Mouse (Mus musculus): ENCODE data around the gene Izumo1r.

Gene Izumo1r

DNA sequence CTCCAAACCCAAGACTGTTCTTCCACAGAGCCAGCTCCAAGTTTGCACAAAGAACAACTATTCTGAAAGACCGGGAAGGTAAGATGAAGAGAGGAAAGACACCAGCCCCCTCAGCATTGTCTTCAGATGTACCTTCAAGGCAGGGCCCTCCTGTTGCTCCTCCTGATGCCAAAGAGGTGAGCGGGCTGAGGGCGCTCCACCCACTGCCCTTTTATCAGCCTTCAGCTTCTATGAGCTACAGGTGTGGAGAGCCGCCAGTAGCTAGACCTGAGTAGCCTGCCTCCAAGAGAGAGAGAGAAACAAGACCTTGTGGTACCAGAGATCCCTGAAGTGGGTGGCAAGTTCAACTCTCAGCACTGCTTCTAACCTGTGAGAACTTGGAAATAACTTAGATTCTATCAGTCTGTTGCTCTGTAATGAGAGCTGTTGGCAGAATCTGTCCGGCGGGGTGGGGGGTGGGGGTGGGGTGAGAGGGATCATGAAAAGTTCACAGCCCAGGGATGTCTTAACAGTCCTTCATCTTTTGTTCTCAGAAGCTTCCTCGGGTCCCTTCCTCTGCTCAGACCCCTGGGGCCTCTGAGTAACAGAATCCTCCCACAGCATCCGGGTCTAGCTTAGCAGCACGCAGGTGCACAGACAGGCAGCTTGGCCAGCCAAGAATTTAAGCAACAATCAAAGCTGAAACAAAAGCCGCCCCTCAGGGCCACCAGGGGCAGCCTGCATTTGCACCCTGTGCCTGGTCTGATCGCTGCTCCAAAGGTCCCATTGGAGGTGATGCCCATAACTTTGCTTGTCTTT lies at the start of gene Izumo1r:
Gene Izumo1r, minus strand, starts transcription at position 369 of the 798 bp plus-strand sequence.
- no peak for DNase-seq

DNA sequence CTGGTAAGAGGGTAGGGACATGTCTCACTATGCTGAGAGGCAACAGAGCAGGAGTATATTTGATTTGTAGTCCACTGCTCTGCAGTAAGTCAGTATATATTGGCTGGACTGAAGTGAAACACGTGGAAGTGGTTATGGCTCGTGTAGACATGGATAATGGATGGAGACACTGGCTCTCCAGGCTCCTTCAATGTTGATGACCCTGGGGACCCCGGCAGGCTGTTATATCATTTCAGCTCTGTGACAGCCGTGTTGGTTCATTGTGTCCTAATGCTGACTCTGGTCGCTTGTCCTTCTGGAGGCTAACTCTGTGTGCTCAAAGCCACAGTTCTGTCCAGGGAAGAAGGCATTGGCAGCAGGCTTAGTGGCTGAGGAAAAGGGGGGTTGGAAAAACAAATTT lies 47.3 kb upstream of the Izumo1r start:
- peak in 1 of 2 experiments; percentile 10 for DNase-seq

DNA sequence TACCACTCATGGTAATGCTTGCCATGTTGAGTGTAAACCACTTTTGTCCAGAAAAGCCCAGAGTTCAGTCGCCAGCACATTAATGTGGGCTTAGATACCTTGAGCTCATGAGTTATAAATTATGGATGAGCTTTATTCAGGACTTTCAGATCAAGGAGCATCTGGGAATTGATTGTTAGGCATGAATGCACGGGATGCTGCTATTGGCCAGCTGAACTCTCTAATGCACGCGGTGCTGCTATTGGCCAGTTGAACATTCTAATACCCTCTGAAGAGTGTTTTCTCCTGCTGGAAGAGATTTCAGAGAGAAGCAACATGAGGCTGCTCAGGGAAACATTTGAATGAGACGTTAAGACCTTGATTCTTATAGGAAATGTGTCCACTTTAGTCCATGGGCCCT lies 45.1 kb upstream of the Izumo1r start:
- no peak for DNase-seq

DNA sequence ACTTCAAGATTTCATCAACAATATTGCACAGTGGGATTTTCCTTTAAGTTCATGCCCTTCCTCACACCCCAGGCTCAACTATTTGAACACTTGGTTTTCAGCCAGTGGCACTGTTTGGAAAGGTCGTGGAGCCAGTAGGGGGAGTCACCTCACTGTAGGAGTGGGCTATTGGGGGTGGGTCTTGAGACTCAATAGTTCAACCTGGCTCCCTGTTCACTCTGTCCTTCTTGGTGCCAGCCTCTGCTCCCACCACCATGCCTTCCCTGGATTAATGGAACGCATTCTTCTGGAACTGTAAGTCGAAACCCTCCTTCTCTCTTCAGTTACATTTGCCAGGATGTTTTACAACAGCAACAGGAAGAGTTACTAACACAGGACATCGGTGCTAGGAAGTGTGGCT lies 42.9 kb upstream of the Izumo1r start:
- peak in 1 of 2 experiments; percentile 5 for DNase-seq

DNA sequence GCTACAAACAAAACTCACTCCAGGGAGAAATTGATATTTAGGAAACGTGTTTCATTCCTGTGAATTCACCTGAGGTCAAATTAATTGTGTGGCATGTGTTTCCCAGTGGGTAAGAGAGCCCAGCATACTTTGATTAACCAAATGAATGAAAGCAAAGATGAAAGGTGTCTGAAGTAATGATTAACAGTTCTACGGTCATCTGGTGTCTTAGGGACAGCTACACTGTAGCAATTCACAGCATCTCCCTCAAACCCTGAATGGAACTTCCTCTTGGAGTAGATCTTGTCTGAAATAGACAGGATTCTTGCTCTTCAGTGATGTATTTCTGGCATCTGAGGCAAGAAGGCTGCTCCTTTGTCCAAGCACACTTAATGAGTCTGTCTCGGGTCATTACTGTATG lies 42.2 kb upstream of the Izumo1r start:
- no peak for DNase-seq

DNA sequence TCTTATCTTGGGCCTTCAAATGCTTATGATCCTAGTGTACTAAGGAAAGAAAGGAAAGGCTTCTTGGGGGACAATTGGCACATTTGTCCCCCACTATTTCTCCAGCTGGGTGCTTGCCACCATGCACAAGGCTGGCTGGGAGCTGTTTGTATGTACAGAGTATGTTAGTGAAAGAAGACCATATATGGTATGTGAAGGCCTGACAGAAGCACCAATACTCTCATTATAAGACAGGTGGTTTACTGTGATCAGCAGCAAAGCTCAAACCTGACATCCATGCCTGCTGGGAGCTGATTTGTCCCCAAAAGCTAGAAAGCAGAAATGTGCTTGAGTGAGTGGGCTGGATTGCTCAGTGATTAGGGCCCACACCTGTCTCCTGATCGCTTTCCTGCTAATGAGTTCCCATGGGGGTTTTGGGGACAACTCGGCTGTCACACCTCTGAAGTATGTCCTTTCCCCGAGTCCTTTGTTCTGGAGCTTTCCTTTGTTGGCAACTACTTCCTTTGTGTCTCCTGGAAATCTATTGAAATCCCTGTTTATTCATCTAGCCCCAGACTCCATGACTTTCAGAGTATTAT lies 38.5 kb upstream of the Izumo1r start:
- no peak for DNase-seq

DNA sequence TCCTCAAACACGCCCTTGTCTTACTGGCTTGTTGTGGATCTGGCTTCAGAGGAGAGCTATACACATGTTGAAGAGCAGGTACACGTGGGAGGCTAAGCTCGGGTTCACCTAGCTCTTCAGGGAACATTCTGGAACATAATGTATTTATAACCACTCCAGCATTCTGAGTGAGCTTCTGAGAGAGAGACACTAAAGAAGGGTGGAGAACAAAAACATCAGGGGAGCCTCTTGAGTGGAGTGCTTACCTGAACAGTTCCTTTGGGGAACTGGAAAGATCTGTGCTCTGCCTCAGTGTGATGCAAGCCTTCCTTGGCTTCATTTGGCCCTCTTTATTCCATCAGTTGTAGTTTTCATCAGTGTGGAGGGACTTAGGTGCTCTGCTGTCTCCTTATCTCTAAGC lies 35.9 kb upstream of the Izumo1r start:
- DNase-seq, result no peak

DNA sequence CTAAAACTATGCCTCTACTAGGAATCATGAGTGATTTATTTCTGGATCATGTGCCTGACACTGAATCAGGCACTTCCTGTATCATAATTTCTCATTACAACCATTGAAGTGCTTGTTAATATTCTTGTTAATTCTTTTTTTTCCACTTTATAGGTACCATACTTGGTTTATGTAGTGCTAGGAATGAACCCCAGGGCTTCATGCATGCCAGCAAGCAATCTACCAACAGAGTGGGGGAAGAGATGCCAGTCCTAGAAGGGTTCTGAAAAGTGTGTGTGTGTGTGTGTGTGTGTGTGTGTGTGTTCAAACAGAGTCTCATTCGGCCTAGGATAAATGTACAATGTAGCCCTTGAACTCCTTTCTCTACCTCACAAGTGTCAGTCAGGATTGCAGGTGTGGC lies 33.6 kb upstream of the Izumo1r start:
- DNase-seq, result no peak

DNA sequence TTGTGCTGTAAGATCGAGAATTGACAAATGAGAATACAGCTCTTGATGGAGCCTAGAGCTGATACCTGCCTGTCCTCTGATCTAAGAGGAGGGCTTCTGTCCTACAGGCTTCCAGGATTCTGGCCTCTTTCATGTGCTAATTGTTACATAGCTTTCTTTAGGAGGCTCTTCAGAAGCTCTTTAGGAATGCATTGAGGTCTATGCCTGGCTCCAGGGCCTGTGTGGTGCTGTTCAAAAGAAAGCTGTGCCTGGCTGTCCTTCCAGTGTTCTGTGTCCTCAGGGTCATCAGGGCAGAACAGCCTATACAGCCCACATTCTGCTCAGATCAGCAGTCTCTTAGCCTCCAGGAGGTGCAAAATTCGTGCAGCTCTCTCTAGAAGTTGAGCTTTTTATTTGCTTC lies 31.1 kb upstream of the Izumo1r start:
- no peak for DNase-seq

DNA sequence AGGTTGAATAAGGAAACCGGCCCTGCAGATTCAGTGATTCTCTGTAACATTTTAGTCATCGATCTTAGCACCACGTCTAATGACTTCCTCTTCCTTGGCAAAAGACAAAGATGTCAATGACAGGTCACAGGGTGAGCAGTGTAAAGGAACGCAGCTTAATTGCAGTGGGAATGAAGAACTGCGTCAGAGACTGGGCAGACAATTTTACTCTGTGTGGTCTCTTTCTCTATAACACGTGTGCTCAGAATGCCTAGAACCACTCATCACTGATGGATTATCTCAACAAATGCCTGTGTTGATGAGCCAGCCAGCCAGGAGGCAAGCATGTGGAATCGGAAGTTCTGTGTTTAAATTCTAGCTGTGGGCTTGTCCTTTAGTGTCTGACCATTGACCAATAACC lies 28.2 kb upstream of the Izumo1r start:
- DNase-seq, result no peak

DNA sequence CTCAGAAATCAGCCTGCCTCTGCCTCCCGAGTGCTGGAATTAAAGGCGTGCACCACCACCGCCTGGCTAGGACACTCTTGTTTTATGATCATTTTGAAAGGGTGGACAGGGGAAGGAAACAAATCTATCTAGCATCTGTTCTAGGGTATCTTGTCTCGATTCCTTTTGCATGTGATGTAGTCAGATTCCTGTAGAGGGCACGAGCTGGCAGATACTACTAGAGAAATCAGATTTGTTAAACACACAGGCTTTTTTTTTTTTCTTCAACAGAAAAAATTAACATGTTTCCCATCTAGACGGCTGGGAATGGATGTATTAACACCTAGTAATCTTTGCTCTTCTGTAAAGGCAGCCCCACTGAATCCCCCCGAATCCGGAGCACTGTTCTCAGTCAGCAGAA lies 27.5 kb upstream of the Izumo1r start:
- DNase-seq, result no peak

DNA sequence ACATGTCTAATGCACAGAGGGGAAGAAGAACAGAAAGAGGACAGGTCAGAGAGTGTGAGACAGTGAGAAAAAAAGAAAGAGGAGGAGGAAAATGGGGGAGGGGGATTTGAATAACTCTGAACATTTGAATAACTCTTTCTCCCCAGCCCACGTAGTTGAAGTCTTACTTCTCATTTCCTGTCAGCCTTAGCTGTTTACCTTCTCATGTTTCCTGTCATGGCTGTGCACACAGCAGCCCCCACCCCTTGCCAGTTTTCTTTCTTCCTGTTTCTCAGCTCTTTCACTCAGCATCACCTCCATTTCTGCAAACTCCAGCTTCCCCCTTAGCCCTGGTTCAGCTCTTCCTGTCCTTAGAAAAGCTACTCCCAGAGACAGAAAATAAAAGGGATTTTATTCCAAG lies 22.8 kb upstream of the Izumo1r start:
- DNase-seq, result no peak

DNA sequence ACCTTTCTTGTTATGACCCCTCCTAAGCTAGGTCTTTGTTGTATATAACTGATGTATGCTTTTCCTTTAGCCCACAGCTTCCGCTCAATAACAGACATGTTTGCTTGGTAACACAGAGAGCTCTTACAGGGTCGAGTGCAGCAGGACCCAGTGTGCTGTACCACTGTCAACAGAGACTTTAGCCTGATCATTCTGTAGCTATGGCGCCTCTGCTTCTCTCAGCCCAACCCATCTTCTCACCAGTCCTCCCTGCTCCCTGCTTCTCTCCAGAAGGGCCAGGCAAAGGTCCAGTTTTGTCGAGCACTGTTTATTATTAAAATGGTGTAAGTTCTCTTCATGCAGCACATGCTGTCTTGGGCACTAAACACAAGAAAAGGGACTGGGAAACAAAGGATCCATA lies 19.9 kb upstream of the Izumo1r start:
- no peak for DNase-seq

DNA sequence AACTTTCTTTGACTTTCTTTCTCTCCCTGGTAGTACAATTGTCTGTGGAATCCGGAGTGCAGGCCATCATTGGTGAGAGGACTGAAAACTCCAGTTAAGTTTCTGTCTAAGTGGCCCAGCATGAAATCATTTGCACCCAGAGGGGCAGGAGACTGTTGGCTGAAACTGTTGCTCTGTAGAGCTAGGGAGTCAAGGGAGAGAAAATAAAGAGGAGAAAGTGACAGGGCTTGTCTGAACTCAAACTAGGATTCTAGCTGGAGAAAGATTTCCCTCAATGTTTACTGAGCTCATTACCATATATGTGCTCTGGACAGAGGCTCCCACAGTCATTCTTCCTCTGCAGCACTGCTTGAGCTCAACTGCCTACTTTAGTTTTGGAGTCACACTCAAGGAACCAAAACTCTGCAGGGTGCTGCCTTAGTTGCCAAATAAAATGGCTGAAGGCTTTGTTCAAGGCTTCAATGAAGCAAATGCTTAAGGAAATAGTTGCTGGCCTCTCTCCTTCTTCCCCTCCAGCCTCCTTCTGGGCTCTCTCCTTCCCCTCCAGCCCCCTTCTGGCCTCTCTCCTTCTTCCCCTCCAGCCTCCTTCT lies 18.3 kb upstream of the Izumo1r start:
- peak in 1 of 2 experiments; percentile 14 for DNase-seq

DNA sequence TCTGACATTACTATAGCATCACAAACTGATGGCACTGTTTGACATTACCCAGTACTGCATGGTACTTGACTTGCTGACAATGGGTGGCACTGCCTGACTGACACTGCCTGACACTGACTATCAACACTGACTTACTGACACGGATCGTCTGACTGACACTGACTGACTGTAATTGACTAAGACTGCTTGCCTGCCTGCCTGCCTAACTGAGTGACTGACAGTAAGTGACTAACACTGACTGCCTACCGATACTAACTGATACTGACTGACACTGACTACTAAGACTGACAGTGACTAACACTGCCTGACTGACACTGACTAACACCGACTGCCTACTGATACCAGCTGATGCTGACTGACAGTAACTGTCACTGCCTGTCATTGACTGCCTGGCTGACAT lies 17.5 kb upstream of the Izumo1r start:
- DNase-seq, result no peak

DNA sequence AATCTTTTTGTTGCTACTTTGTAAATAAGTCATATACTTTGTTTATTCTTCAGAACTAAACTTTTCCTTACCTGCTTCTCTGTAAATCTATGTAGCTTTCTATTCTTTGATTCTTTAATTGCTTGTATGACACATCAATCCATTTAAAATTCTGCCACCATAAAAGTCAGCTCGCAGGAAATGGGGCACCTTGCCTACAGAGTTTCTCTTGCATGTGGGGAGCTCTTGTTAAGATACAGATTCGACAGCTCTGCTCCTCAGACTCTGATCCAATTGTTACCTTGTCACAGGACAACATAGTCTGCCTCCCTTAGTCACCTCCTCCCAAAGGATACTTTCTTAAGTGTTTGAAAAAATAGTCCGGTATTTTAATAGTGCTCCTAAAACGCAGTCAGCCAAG lies 16.9 kb upstream of the Izumo1r start:
- DNase-seq, result no peak

DNA sequence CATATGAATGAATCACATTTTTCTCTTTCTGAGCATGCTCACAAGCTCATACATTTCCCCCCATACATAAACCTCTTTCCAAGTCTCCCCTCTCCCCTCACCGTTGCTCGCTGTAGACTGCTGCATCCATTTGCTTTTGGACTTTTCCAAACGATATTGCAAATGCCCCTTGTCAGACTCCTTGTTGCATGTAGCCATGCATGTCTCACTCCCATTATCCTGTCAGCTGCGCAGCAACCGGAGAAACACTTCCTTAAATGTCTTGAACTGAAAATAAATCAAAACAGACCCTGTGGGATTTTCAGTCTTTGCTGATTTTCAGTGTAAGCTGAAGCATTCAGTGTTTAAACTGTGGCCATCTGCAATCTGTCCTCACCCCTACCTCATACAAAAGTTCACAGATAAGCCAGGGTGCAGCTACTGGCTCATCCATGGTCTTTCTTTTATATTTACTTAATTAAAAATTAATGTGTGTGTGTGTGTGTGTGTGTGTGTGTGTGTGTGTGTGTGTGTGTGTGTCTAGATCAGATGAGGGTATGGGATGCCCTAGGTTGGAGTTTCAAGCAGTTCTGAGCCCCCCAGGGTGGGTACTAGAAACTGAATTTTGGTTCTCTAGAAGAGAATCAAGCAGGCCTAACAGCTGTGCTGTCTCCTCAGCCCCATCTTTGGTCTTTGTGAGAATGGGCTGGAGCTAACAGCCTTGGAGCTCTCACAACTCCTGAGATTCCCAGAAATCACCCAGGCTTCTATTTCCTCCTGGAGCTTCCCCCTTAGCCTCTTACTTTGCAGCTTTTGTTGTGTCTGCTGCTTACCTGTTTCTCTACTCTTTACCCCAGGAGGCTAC lies 15.3 kb upstream of the Izumo1r start:
- no peak for DNase-seq

DNA sequence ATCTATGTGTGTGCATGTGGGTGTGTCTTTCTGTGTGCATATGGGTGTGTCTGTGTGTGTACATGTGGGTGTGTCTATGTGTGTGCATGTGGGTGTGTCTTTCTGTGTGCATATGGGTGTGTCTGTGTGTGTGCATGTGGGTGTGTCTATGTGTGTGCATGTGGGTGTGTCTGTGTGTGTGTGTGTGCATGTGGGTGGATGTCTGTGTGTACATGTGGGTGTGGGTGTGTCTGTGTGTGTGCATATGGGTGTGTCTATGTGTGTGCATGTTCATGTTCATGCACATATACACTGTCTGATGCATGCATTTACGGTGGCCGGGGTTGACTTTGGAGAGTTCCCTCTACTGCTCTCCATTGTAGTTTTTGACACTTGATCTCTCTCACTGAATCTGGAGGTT lies 13.9 kb upstream of the Izumo1r start:
- DNase-seq, result no peak

DNA sequence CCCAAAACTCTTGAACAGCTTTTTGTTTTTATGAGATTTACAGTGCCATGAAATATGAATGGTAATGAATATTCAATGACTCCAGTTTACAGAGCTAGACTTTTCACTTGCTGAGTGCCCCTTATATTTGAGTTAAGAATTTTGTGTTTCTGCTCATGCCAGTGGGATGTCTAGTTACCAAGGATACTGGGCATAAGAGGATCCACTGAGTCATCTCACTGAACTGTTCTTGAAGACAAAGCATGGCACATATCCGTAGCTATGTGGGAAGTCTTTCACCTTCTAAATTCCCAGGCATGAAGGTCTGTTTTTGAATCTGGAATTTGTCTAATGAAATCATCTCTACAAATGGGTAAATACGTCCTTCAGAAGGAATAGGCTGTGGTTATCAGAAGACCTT lies 8.3 kb upstream of the Izumo1r start:
- DNase-seq, result no peak

DNA sequence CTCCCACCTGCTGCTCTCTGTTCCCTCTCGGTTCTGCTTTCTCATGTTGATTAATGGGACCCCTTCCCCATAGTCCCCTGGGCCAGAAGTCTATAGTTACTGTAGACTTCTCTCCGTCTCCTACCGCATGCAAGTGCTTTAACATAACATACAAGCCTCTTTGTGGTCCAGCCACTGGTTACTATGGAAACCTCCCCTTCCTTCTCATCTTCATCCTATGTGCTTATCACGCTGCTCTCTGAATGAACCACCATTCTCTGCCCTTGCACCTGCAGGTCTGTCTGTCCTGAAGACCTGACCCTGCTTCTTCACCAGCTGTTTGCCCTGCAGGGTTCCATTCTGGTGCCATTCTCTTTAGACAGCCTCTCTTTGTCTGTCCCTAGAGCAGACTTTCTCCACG lies 6.2 kb upstream of the Izumo1r start:
- DNase-seq, result no peak

DNA sequence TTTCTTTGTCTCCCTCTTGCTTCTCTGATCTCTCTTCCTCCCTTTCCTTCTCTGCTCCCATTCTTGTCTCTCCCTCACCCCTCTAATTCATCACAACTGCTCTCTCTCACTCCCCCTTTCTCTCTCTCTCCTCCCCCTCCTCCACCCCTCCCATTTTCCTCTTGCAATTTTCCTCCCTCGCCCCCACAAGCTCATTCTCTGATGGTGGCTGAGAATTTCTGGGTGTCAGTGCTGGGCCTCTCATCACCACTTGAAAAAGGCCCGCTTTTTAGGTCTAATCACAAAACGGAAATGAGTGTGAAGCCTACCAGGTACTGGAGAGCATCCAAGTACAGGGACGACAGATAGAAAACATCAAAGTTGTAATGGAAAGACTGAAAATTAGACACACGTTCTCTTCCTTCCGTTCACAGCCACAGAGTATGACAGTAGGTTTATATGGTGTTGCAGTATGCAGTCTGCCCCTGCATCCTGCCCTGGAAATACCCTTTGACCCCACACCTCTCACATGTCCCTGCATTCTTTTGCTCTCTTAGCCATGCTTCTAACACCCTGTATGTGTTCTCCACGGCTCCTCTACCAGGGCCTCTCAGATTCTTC lies 4.2 kb upstream of the Izumo1r start:
- no peak for DNase-seq

DNA sequence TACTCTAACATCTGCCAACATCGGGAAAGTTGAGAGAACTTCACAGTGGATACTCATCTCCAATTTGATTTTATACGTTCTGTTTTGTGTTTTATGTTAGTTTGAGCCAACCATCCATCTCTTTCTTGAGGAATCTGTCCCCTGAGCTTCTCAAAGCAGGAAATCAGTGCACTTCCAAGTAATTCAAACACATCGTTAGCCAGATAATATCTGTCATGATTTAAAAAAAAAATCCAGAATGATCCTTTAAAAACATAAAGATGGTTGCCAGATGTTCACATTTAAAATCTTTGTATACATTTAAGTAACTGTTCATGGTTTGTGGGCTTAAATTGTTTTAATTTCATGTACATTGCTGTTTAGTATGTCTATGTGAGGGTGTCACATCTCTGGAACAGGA lies 2.2 kb upstream of the Izumo1r start:
- DNase-seq, result no peak

All from cerebellum, postnatal 10 days (tissue).